Mouse (Mus musculus) kidney, embryonic 14.5 days (tissue): ENCODE results near the gene Tbx1. TPM values are rescaled to one million over a fixed set of nuclear protein-coding genes. Genes with fewer than 3 reads are reported as not detected.

Source experiments
- polyA plus RNA-seq: library from polyadenylated mRNA; unstranded; fragments of >200 nt; fragmentation: Nextera tagmentation; extraction: Ambion mirVana; gene quantifications from 2 replicates; pipeline ENCODE4 v1.2.1, GENCODE M21; 2014

Tbx1 gene
- polyA plus RNA-seq, 1 experiment from 2014 or later: 0.61 TPM

Other genes with a start within 250 kb of the Tbx1 start
- 19.8 and 20.0 TPM in 2 replicates for gene Tango2, start 242.6 kb downstream of the Tbx1 start, polyA plus RNA-seq
- gene Arvcf, start 242.5 kb downstream of the Tbx1 start, polyA plus RNA-seq: 16.3 and 27.0 TPM in 2 replicates
- gene Txnrd2, start 164.3 kb downstream of the Tbx1 start, polyA plus RNA-seq: 21.9 and 23.6 TPM in 2 replicates
- 78.7 and 89.0 TPM in 2 replicates for gene Comt, start 163.8 kb downstream of the Tbx1 start, polyA plus RNA-seq
- gene Gnb1l, start 92.0 kb downstream of the Tbx1 start, polyA plus RNA-seq: 16.3 and 18.0 TPM in 2 replicates
- gene Rtl10, start 91.8 kb downstream of the Tbx1 start, polyA plus RNA-seq: 1.9 and 3.0 TPM in 2 replicates
- 1.1 and 1.6 TPM in 2 replicates for gene Gp1bb, start 31.7 kb upstream of the Tbx1 start, polyA plus RNA-seq
- gene Gm49601, start 35.8 kb upstream of the Tbx1 start, polyA plus RNA-seq: 1.2 and 1.7 TPM in 2 replicates
- 12.2 and 14.2 TPM in 2 replicates for gene Sept5, start 39.3 kb upstream of the Tbx1 start, polyA plus RNA-seq
- gene Cldn5, start 186.2 kb upstream of the Tbx1 start, polyA plus RNA-seq: 64.0 and 87.0 TPM in 2 replicates
- 65.7 and 83.8 TPM in 2 replicates for gene Ufd1, start 221.1 kb upstream of the Tbx1 start, polyA plus RNA-seq
- gene Cdc45, start 221.3 kb upstream of the Tbx1 start, polyA plus RNA-seq: 62.7 and 63.0 TPM in 2 replicates
- gene 2510002D24Rik, start 245.9 kb upstream of the Tbx1 start, polyA plus RNA-seq: 36.2 and 40.1 TPM in 2 replicates
- not detected in 2 replicates for gene Gm28539, start 245.9 kb upstream of the Tbx1 start, polyA plus RNA-seq